Comparison of ENCODE assay signal across 24 mouse cellular contexts in genomic region chr3:23568806-23569205, GRCm38 (mm10).
"Had no signal": no experiment of that assay in that cellular context is flagged by ENCODE, and none has a peak within 500 bp of the region (broad histone marks: within the 10 kb centered on the region; RNA-seq: fewer than 3 reads in every experiment).

No protein-coding gene starts in this region.

- ATAC-seq: hindbrain, postnatal 0 days; intestine, embryonic 16.5 days; liver, embryonic 12.5 days had no signal

- H3K27ac ChIP-seq: heart, embryonic 13.5 days; heart, embryonic 15.5 days; hindbrain, embryonic 13.5 days; hindbrain, postnatal 0 days; kidney, embryonic 15.5 days; kidney, postnatal 0 days; limb, embryonic 13.5 days; limb, embryonic 15.5 days; liver, embryonic 12.5 days; liver, embryonic 14.5 days had no signal

- H3K4me2 ChIP-seq: heart, embryonic 11.5 days; heart, embryonic 13.5 days; heart, embryonic 15.5 days; hindbrain, embryonic 13.5 days; kidney, embryonic 15.5 days; limb, embryonic 13.5 days; limb, embryonic 15.5 days; liver, embryonic 12.5 days had no signal

- H3K4me3 ChIP-seq: heart, embryonic 13.5 days; heart, embryonic 15.5 days; hindbrain, embryonic 13.5 days; kidney, embryonic 15.5 days; limb, embryonic 13.5 days; limb, embryonic 15.5 days; liver, embryonic 12.5 days had no signal

- H3K27me3 ChIP-seq: heart, embryonic 13.5 days; heart, embryonic 15.5 days; hindbrain, embryonic 13.5 days; kidney, embryonic 15.5 days; limb, embryonic 13.5 days; limb, embryonic 15.5 days; liver, embryonic 12.5 days had no signal

- H3K36me3 ChIP-seq: heart, embryonic 13.5 days; heart, embryonic 15.5 days; hindbrain, embryonic 13.5 days; kidney, embryonic 15.5 days; limb, embryonic 13.5 days; limb, embryonic 15.5 days; liver, embryonic 12.5 days had no signal

- H3K9me3 ChIP-seq: heart, embryonic 15.5 days; limb, embryonic 15.5 days had no signal

- DNase-seq: gastrocnemius, postnatal 14 days; gastrocnemius, postnatal 36 days; heart, adult 18-20 months; heart, postnatal 14 days; heart, postnatal 36 days; kidney, adult 11 months; kidney, adult 2 months; kidney, adult 9 months; kidney, postnatal 14 days; kidney, postnatal 36 days; layer of hippocampus, adult 9-11 months; layer of hippocampus, postnatal 36 days had no signal

- H3K9ac ChIP-seq: heart, embryonic 13.5 days; heart, embryonic 15.5 days; hindbrain, embryonic 13.5 days; kidney, embryonic 15.5 days; limb, embryonic 13.5 days; limb, embryonic 15.5 days; liver, embryonic 12.5 days; liver, embryonic 14.5 days had no signal

- H3K4me1 ChIP-seq: heart, embryonic 13.5 days; heart, embryonic 15.5 days; hindbrain, embryonic 13.5 days; kidney, embryonic 15.5 days; limb, embryonic 13.5 days; limb, embryonic 15.5 days; liver, embryonic 12.5 days had no signal
